Mouse (Mus musculus) megakaryocyte, embryonic 14.5 days (primary cell): Measurements from ENCODE around the gene Fmo6.

Source experiments
- FLI1 ChIP-seq: IDR thresholded peaks from 2 replicates; pipeline ENCODE4 v1.6.1; 2012; ENCODE audit warnings: low read length, inconsistent platforms, mixed read lengths
- GATA1 ChIP-seq: IDR thresholded peaks from 3 replicates; pipeline ENCODE4 v1.6.1; 2012; ENCODE audit warnings: mixed read lengths, low read length, inconsistent platforms, borderline replicate concordance

GRCm38 (mm10) chr1:162932386-162932785 is 4.9 kb downstream of the Fmo6 start:
- TF ChIP-seq GATA1: no peak
- no peak for TF ChIP-seq FLI1
